Mouse (Mus musculus) heart, embryonic 14.5 days (tissue): ENCODE results near the gene Stx11. TPM values are rescaled to one million over a fixed set of nuclear protein-coding genes. Genes with fewer than 3 reads are reported as not detected.

Experiments used
- ATAC-seq: fragments of 200-750 bp; cut with Nextera tagmentation; 2 replicates; pipeline ENCODE4 v1.8.0; 2017; ENCODE audit warnings: low read depth, moderate TSS enrichment; ENCODE audit not compliant: insufficient number of reproducible peaks, insufficient read depth, low FRiP score
- H3K27ac ChIP-seq, 2 experiments: fragments of 200-500 bp in 1 of 2; fragments of 300-500 bp in 1 of 2; sonication (generic) in 1 of 2; replicated peaks in 1 of 2; 2 replicates each; pipeline ENCODE4 v1.5.1; 2012 to 2014; ENCODE audit warnings: low read depth in 2 of 2, low read length in 2 of 2, control low read depth in 1 of 2, mild to moderate bottlenecking in 1 of 2, mixed read lengths in 1 of 2; ENCODE audit not compliant: control insufficient read depth in 1 of 2, insufficient read depth in 1 of 2
- H3K27me3 ChIP-seq: fragments of 300-500 bp; sonication (generic); 2 replicates; pipeline ENCODE4 v1.6.1; 2014; ENCODE audit warnings: mild to moderate bottlenecking, low read length, control low read depth; ENCODE audit not compliant: control insufficient read depth, insufficient read depth
- H3K36me3 ChIP-seq: fragments of 300-500 bp; sonication (generic); 2 replicates; pipeline ENCODE4 v1.6.1; 2014; ENCODE audit warnings: mild to moderate bottlenecking, control low read depth, low read length, mixed read lengths; ENCODE audit not compliant: control insufficient read depth, insufficient read depth
- H3K4me1 ChIP-seq, 2 experiments: fragments of 200-500 bp in 1 of 2; fragments of 300-500 bp in 1 of 2; sonication (generic) in 1 of 2; 2 replicates each; pipeline ENCODE4 v1.6.1; 2012 to 2014; ENCODE audit warnings: low read length in 2 of 2, control low read depth in 1 of 2, mixed read lengths in 1 of 2; ENCODE audit not compliant: control insufficient read depth in 2 of 2, insufficient read depth in 2 of 2
- H3K4me2 ChIP-seq: fragments of 300-500 bp; sonication (generic); 2 replicates; pipeline ENCODE4 v1.6.1; 2014; ENCODE audit warnings: mild to moderate bottlenecking, low read length
- H3K4me3 ChIP-seq, 2 experiments: fragments of 200-500 bp in 1 of 2; fragments of 300-500 bp in 1 of 2; sonication (generic) in 1 of 2; 2 replicates each; pipeline ENCODE4 v1.5.1; 2012 to 2014; ENCODE audit warnings: low read length in 2 of 2, mild to moderate bottlenecking in 2 of 2, control low read depth in 1 of 2, low read depth in 1 of 2, moderate library complexity in 1 of 2; ENCODE audit not compliant: control insufficient read depth in 1 of 2, insufficient read depth in 1 of 2
- H3K9ac ChIP-seq: fragments of 300-500 bp; sonication (generic); 2 replicates; pipeline ENCODE4 v1.6.1; 2014; ENCODE audit warnings: mild to moderate bottlenecking, low read length
- H3K9me3 ChIP-seq: fragments of 300-500 bp; sonication (generic); 2 replicates; pipeline ENCODE4 v1.6.1; 2016; ENCODE audit warnings: low read length, control low read depth; ENCODE audit not compliant: control insufficient read depth
- WGBS: fragments of 180-500 bp; shearing (Covaris S2); extraction: QIAGEN DNeasy Blood & Tissue Kit; methylation state at CpG from one replicate; pipeline ENCODE4 v1.1.7; 2014; 5-methylcytosine and 5-hydroxymethylcytosine counted together
- polyA plus RNA-seq: library from polyadenylated mRNA; unstranded; fragments of >200 nt; fragmentation: Nextera tagmentation; extraction: Ambion mirVana; gene quantifications from 2 replicates; pipeline ENCODE4 v1.2.1, GENCODE M21; 2014

Stx11 gene
- polyA plus RNA-seq, 1 experiment from 2014 or later, result 7.6 TPM

DNA sequence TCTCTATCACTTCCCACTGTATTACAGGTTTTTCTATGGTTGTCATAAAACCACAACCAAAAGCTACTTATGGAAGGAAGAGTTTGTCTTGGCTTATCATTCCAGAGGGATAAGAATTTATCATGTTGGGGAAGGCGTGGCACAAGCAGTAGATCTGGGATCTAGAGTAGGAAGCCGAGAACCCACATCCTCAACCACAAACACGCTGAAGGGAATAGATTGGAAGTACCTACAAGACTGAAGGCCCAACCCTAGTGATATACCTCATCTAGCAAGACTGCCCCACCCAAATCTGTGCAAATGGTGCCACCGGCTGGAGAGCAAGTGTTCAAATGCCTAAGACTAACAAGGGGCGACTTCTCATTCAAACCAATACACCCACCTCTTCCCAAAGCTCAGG lies 28.5 kb downstream of the Stx11 start:
- H3K9ac ChIP-seq, result no peak overlapping the region
- ATAC-seq, result no peak
- peaks cover 7% of the 10 kb centered on the region for H3K27me3 ChIP-seq
- 86% methylated on average over 5 of the region's 5 CpGs for WGBS
- H3K9me3 ChIP-seq, result peaks cover 3% of the 10 kb centered on the region; the same call in 1 of the 2 replicates
- no peaks in the 10 kb centered on the region for H3K36me3 ChIP-seq
- peaks cover 3 to 9% of the 10 kb centered on the region in 2 experiments; a peak in 3 of 4 replicates for H3K4me1 ChIP-seq
- H3K4me2 ChIP-seq, result no peak overlapping the region
- no peak overlapping the region for H3K27ac ChIP-seq
- H3K4me3 ChIP-seq, result no peak overlapping the region

DNA sequence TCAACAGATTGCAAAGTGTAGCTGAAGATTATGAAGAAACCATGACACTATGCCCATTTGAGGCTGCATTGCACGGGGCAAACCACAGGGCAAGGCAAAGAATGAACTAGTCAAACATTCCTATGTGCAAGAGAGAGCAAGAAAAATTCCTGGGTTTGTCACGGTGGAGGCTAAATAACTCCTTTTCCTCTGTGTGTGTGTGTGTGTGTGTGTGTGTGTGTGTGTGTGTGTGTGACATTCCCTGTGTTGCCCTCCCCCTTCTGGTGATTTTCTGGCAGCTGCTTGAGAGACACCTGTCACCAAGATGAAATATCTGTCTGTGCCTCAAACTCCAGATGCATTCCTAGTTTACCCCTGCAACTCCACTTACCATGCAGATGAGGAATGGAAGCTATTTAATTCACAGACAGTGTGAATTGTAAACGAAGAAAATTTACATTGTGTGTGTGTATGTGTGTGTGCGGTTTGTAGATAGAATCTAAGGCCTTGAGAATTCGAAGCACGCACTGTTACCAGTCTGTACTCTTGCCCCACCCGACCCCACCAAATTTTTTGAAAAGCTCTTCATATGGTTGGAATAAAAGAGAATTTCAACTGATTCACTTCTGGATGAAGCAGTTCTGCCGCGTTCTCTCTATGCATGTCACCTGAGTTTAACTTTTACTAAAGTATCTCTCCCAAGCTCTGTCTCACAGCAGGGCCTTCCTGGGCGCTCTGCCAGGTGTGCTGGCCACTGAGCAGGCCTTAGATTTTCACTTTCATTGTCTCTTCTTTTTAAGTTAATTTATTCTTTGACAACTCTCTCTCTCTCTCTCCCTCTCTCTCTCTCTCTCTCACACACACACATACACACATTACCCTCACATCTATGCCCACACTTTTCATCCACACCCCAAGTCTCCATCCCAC lies 32.4 kb downstream of the Stx11 start:
- no peak for ATAC-seq
- 57% methylated on average over 10 of the region's 10 CpGs for WGBS

DNA sequence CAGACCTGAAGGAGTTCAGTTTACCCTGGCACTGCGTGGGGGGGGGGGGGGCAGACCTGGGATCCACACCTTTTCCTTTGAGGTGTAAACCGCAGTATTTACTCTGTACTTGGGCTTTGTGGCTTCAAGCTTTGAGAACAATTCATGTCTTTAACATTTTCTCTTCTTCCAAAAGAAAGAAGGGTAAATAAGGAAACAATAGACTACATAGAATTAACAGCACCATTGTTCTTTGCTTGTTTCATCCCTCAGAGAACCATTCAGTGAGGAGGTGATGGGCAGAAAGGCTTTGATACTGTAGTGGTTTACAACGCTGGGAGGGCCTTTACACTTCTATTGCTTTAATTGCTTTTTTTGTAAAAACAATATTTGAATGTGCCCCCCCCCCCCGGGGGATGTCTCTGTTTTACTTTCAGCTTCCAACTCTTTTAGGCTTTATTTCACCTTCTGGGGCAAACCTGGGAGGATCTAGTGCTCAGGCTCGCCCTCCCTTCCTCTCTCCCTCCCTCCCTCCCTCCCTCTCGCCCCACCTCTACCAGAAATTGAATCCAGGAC lies 33.7 kb downstream of the Stx11 start:
- Histone ChIP-seq H3K9me3 (no peaks in the 10 kb centered on the region), H3K4me2 (no peak overlapping the region), H3K36me3 (no peaks in the 10 kb centered on the region), H3K27me3 (no peaks in the 10 kb centered on the region), H3K9ac (no peak overlapping the region), H3K4me3 (no peak overlapping the region), H3K4me1 (peaks cover 3 to 9% of the 10 kb centered on the region in 2 experiments; a peak in 3 of 4 replicates), H3K27ac (no peak overlapping the region)
- WGBS, result 61% methylated on average over 6 of the region's 6 CpGs
- ATAC-seq, result no peak

More for the DNA sequence above, 32.4 kb downstream of the Stx11 start:
- H3K27me3 ChIP-seq, result no peaks in the 10 kb centered on the region
- no peaks in the 10 kb centered on the region for H3K9me3 ChIP-seq
- H3K9ac ChIP-seq, result no peak overlapping the region
- H3K36me3 ChIP-seq, result no peaks in the 10 kb centered on the region
- no peak overlapping the region for H3K27ac ChIP-seq
- no peak overlapping the region for H3K4me3 ChIP-seq
- H3K4me2 ChIP-seq, result no peak overlapping the region
- H3K4me1 ChIP-seq, result peaks cover 3 to 9% of the 10 kb centered on the region in 2 experiments; a peak in 3 of 4 replicates

DNA sequence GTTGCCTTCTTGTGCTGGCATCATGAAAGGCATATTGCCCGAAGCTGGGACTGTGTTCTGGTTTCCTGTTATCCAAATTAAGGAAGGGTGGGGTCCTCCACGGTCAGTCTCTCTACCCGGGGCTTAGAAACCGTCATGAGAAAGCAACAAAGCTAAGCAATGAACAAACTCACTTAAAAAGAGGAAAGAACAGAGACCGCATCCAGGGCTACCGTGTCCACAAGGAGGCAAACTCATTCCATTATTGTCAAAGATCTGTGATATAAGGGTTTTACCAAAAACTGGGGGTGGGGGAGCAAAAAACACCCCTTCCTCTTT lies 34.3 kb downstream of the Stx11 start:
- Histone ChIP-seq H3K27ac (no peak overlapping the region), H3K4me2 (no peak overlapping the region), H3K36me3 (no peaks in the 10 kb centered on the region), H3K9ac (no peak overlapping the region), H3K4me1 (peaks cover 3 to 9% of the 10 kb centered on the region in 2 experiments; a peak in 3 of 4 replicates), H3K4me3 (no peak overlapping the region), H3K27me3 (no peaks in the 10 kb centered on the region), H3K9me3 (no peaks in the 10 kb centered on the region)
- 68% methylated on average over 6 of the region's 6 CpGs for WGBS
- ATAC-seq, result no peak

DNA sequence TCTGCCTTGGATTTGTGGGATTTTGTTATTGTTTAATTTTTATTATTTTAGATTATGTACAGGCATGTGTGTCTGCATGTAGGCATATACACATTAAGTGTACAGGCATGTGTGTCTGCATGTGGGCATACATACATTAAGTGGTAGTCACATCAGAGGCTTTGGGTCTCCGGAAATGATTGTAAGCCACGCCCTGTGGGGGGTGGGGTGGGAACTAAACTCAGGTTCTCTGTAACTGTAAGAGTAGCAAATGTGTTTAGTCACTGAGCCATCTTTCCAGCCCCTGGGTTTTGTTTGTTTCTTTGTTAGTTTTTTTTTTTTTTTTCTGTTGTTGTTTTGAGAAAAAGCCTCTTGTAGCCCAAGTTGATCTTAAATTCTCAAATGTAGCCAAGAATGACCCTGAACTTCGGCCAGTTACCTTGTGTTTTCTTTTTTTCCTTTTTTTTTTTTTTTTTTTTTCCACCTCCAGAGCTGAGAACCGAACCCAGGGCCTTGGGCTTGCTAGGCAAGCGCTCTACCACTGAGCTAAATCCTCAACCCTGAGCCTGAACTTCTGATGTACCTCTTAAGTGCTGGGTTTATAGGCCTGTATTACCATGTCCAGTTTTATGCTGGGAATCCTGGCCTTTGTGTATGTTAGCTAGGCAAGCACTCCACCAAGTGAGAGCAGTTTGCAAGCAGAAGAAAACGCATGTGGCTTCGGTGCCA lies 34.8 kb downstream of the Stx11 start:
- Histone ChIP-seq H3K4me1 (peaks cover 3 to 9% of the 10 kb centered on the region in 2 experiments; a peak in 3 of 4 replicates), H3K9ac (no peak overlapping the region), H3K9me3 (no peaks in the 10 kb centered on the region), H3K27ac (no peak overlapping the region), H3K4me2 (no peak overlapping the region), H3K4me3 (no peak overlapping the region), H3K36me3 (no peaks in the 10 kb centered on the region), H3K27me3 (no peaks in the 10 kb centered on the region)
- no peak for ATAC-seq
- WGBS, result 83% methylated on average over 7 of the region's 7 CpGs

DNA sequence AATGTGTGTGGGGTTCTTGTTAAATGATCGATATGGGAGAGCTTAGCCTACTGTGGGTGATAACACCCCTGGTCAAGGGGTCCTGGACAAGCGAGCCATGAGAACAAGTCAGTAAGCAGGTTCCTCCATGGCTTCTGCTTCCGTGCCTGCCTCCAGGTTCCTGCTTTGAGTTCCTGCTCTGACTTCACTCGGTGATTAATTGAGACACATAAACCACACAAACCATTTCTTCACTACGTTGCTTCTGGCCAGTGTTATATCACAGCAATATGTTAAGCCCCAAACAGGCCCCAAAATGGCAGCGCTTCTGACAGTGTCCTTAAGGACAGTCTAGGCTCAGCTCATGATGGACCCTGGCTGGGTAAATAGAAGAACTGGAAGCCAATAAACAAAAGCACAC lies 35.9 kb downstream of the Stx11 start:
- H3K4me1 ChIP-seq, result peaks cover 4 to 12% of the 10 kb centered on the region in 2 experiments; a peak in 3 of 4 replicates
- no peaks in the 10 kb centered on the region for H3K27me3 ChIP-seq
- H3K9ac ChIP-seq, result no peak overlapping the region
- no peaks in the 10 kb centered on the region for H3K9me3 ChIP-seq
- ATAC-seq, result no peak
- H3K36me3 ChIP-seq, result no peaks in the 10 kb centered on the region
- WGBS, result 83% methylated on average over 6 of the region's 6 CpGs
- H3K4me3 ChIP-seq, result no peak overlapping the region
- no peak overlapping the region for H3K27ac ChIP-seq
- H3K4me2 ChIP-seq, result no peak overlapping the region

DNA sequence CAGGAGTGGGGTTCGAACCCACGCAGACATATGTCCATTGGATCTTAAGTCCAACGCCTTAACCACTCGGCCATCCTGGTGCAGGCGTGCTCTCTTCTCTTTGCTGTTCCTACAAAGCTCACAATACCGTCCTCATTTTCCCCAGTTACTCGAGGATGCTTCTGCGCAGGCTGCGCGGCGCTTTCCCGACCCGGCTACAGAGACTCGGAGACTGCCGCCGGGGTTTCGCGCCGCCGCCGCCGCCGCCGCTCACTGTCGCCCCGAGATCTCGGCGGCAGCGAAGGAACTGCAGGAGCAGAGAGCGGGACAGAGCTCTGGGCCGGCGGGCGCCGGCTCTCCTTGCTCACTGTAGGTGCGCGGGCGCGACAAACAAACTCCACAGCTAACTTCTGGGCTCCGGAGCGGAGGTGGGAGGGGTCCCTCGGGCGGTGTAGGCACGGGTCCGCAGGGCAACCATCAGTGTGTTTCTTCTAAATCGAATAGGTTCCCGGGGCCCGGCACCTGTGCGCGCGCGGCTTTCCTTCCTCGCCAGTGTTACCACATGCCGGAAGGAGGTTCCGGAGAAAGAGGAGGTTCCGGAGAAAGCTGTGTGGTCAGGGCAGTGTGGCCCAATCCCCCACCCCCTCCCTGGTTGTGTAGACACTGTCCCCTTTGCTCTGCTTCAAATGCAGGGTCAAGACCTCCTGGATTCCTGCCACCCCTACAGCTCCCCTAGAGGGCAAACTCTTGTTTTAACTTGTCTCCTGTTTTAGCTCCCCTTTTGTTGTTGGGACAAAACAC lies 41.3 kb downstream of the Stx11 start:
- H3K36me3 ChIP-seq, result no peaks in the 10 kb centered on the region
- peak overlapping the region; percentile 70 for H3K4me2 ChIP-seq
- WGBS, result under 1% methylated on average over 54 of the region's 55 CpGs
- H3K27ac ChIP-seq, result peak overlapping the region; percentile 86 to 87
- ATAC-seq, result peak; percentile 87
- 0 out of 4 replicates have a peak, but pooled peaks cover 2 to 4% of the 10 kb centered on the region in 2 experiments for H3K4me1 ChIP-seq
- peak overlapping the region; percentile 74 to 82 for H3K4me3 ChIP-seq
- H3K9ac ChIP-seq, result peak overlapping the region; percentile 84
- no peaks in the 10 kb centered on the region for H3K27me3 ChIP-seq
- H3K9me3 ChIP-seq, result no peaks in the 10 kb centered on the region
